Comparison of ENCODE assay signal across 8 mouse cellular contexts in genomic region chr2:69897618-69898575, GRCm38 (mm10). TPM values are rescaled to one million over a fixed set of nuclear protein-coding genes. Genes with fewer than 3 reads are reported as not detected.
A peak's percentile ranks its signal among the peaks of the same experiment; 100 is the strongest.
DNase-seq lines count a peak whose midpoint lies in the region; ATAC-seq and TF ChIP-seq lines count a peak whose summit lies in the region.

No protein-coding gene starts in this region.

- TF ChIP-seq EP300 in heart, postnatal 0 days (IDR thresholded peaks at IDR 0.05; ENCODE audit: low read depth), result no peak

- no peaks in the 10 kb centered on the region for H3K27me3 ChIP-seq in E14TG2a.4 (ENCODE audit: insufficient read depth, low read length)
- no peaks in the 10 kb centered on the region for H3K27me3 ChIP-seq in forebrain, embryonic 12.5 days
- no peaks in the 10 kb centered on the region for H3K27me3 ChIP-seq in heart, postnatal 0 days (ENCODE audit: control insufficient read depth, insufficient read depth, low read length)
- no peaks in the 10 kb centered on the region for H3K27me3 ChIP-seq in liver, embryonic 15.5 days
- H3K27me3 ChIP-seq in neural tube, embryonic 11.5 days (ENCODE audit: control insufficient read depth, insufficient read depth, low read length), result no peaks in the 10 kb centered on the region
- H3K27me3 ChIP-seq in stomach, embryonic 16.5 days (ENCODE audit: control insufficient read depth, insufficient read depth, low read length), result no peaks in the 10 kb centered on the region

- 1% methylated on average over 53 of the region's 55 CpGs for WGBS in forebrain, embryonic 12.5 days
- WGBS in heart, postnatal 0 days, result under 1% methylated on average over 50 of the region's 55 CpGs
- WGBS in liver, embryonic 15.5 days (ENCODE audit: insufficient replicate concordance), result under 1% methylated on average over 55 of the region's 55 CpGs
- WGBS in neural tube, embryonic 11.5 days, result 2% methylated on average over 55 of the region's 55 CpGs
- under 1% methylated on average over 55 of the region's 55 CpGs for WGBS in stomach, embryonic 16.5 days

- no peaks in the 10 kb centered on the region for H3K9me3 ChIP-seq in E14TG2a.4 (ENCODE audit: low read length)
- H3K9me3 ChIP-seq in forebrain, embryonic 12.5 days, result no peaks in the 10 kb centered on the region
- H3K9me3 ChIP-seq in heart, postnatal 0 days (replicated peaks; ENCODE audit: control insufficient read depth, low read length), result no peaks in the 10 kb centered on the region
- H3K9me3 ChIP-seq in liver, embryonic 15.5 days (replicated peaks), result no peaks in the 10 kb centered on the region
- no peaks in the 10 kb centered on the region for H3K9me3 ChIP-seq in neural tube, embryonic 11.5 days (ENCODE audit: control insufficient read depth, low read length)
- H3K9me3 ChIP-seq in stomach, embryonic 16.5 days (replicated peaks; ENCODE audit: control insufficient read depth, low read length), result no peaks in the 10 kb centered on the region

- peak; percentile 51 for ATAC-seq in forebrain, embryonic 12.5 days (ENCODE audit: low FRiP score)
- peak; percentile 63 for ATAC-seq in heart, postnatal 0 days (ENCODE audit: insufficient read depth, low read depth)
- ATAC-seq in liver, embryonic 15.5 days (ENCODE audit: insufficient read depth), result peak; percentile 68
- peak; percentile 73 for ATAC-seq in neural tube, embryonic 11.5 days (ENCODE audit: insufficient read depth, low FRiP score, low TSS enrichment)
- peak; percentile 65; the same call in 1 of the 2 replicates for ATAC-seq in stomach, embryonic 16.5 days (ENCODE audit: insufficient read depth, low FRiP score)

- H3K4me3 ChIP-seq in E14TG2a.4 (replicated peaks; ENCODE audit: low read length), result peak overlapping the region; percentile 92
- peak overlapping the region; percentile 99 for H3K4me3 ChIP-seq in forebrain, embryonic 12.5 days (replicated peaks)
- peak overlapping the region; percentile 95 for H3K4me3 ChIP-seq in heart, postnatal 0 days (ENCODE audit: low read depth, low read length)
- H3K4me3 ChIP-seq in liver, embryonic 15.5 days (replicated peaks), result peak overlapping the region; percentile 81
- peak overlapping the region; percentile 99 for H3K4me3 ChIP-seq in neural tube, embryonic 11.5 days (ENCODE audit: low read depth, low read length)
- H3K4me3 ChIP-seq in stomach, embryonic 16.5 days (replicated peaks; ENCODE audit: low read length), result peak overlapping the region; percentile 97

- H3K9ac ChIP-seq in forebrain, embryonic 12.5 days, result peak overlapping the region; percentile 96
- peak overlapping the region; percentile 99 for H3K9ac ChIP-seq in heart, postnatal 0 days (replicated peaks; ENCODE audit: low read depth, low read length)
- peak overlapping the region; percentile 93 for H3K9ac ChIP-seq in liver, embryonic 15.5 days
- H3K9ac ChIP-seq in neural tube, embryonic 11.5 days (ENCODE audit: low read length), result peak overlapping the region; percentile 98
- peak overlapping the region; percentile 99 for H3K9ac ChIP-seq in stomach, embryonic 16.5 days (ENCODE audit: low read length)

- H3K27ac ChIP-seq in forebrain, embryonic 12.5 days, result peak overlapping the region; percentile 93
- peak overlapping the region; percentile 96 for H3K27ac ChIP-seq in heart, postnatal 0 days (ENCODE audit: low read depth)
- H3K27ac ChIP-seq in liver, embryonic 15.5 days (replicated peaks), result peak overlapping the region; percentile 91
- H3K27ac ChIP-seq in neural tube, embryonic 11.5 days (ENCODE audit: low read depth, low read length), result peak overlapping the region; percentile 92
- H3K27ac ChIP-seq in stomach, embryonic 16.5 days (ENCODE audit: low read length), result peak overlapping the region; percentile 90

- DNase-seq in c-Kit-positive CD71-positive TER-119-negative erythroid progenitor cells, embryonic 14.5 days (ENCODE audit: low read depth), result peak; percentile 76
- peak; percentile 87 for DNase-seq in heart, postnatal 0 days (ENCODE audit: low spot score)
- DNase-seq in kidney, postnatal 36 days, result peak; percentile 66 to 73
- peak; percentile 60 for DNase-seq in neural tube, embryonic 11.5 days (ENCODE audit: low spot score)

- H3K4me2 ChIP-seq in forebrain, embryonic 12.5 days, result peak overlapping the region; percentile 98
- H3K4me2 ChIP-seq in heart, postnatal 0 days (ENCODE audit: low read depth, low read length), result peak overlapping the region; percentile 91
- H3K4me2 ChIP-seq in liver, embryonic 15.5 days, result peak overlapping the region; percentile 95
- peak overlapping the region; percentile 97 for H3K4me2 ChIP-seq in neural tube, embryonic 11.5 days (ENCODE audit: low read depth)
- peak overlapping the region; percentile 83 for H3K4me2 ChIP-seq in stomach, embryonic 16.5 days (ENCODE audit: low read depth, low read length)

- peaks cover 20% of the 10 kb centered on the region for H3K36me3 ChIP-seq in E14TG2a.4 (ENCODE audit: insufficient read depth, low read length)
- H3K36me3 ChIP-seq in forebrain, embryonic 12.5 days (replicated peaks), result peaks cover 3% of the 10 kb centered on the region; the same call in 1 of the 2 replicates
- H3K36me3 ChIP-seq in heart, postnatal 0 days (replicated peaks; ENCODE audit: control insufficient read depth, insufficient read depth, low read length), result 0 out of 2 replicates have a peak, but pooled peaks cover 6% of the 10 kb centered on the region
- no peaks in the 10 kb centered on the region; the same call in 1 of the 2 replicates for H3K36me3 ChIP-seq in liver, embryonic 15.5 days (replicated peaks)
- H3K36me3 ChIP-seq in neural tube, embryonic 11.5 days (ENCODE audit: control insufficient read depth, insufficient read depth, low read length), result no peaks in the 10 kb centered on the region
- no peaks in the 10 kb centered on the region for H3K36me3 ChIP-seq in stomach, embryonic 16.5 days (ENCODE audit: control insufficient read depth, insufficient read depth, low read length)

- H3K4me1 ChIP-seq in E14TG2a.4 (replicated peaks; ENCODE audit: low read depth, low read length), result peaks cover 55% of the 10 kb centered on the region
- H3K4me1 ChIP-seq in forebrain, embryonic 12.5 days, result peaks cover 18% of the 10 kb centered on the region
- H3K4me1 ChIP-seq in heart, postnatal 0 days (ENCODE audit: control insufficient read depth, insufficient read depth), result 0 out of 2 replicates have a peak, but pooled peaks cover 6% of the 10 kb centered on the region
- peaks cover 36% of the 10 kb centered on the region for H3K4me1 ChIP-seq in liver, embryonic 15.5 days (replicated peaks)
- H3K4me1 ChIP-seq in neural tube, embryonic 11.5 days (ENCODE audit: control insufficient read depth, insufficient read depth, low read length), result peaks cover 5% of the 10 kb centered on the region; the same call in 1 of the 2 replicates
- peaks cover 12% of the 10 kb centered on the region for H3K4me1 ChIP-seq in stomach, embryonic 16.5 days (ENCODE audit: control insufficient read depth, insufficient read depth, low read length)

- TF ChIP-seq CTCF in E14TG2a.4 (conservative IDR thresholded peaks at IDR 0.05; ENCODE audit: low read length), result no peak
- no peak for TF ChIP-seq CTCF in heart, postnatal 0 days (IDR thresholded peaks at IDR 0.05; ENCODE audit: low read depth)

RNA-seq across cellular contexts. Expression of gene Ubr3, which starts 0.9 kb away (rescaled TPM):
- 18.9 and 22.2 TPM in 2 replicates for polyA plus RNA-seq in forebrain, embryonic 12.5 days (2016; fragmentation: Nextera tagmentation; extraction: Ambion mirVana)
- 42.6 and 55.0 TPM in 2 replicates for total RNA-seq in heart, postnatal 0 days (2014; rRNA removed; ENCODE audit: low replicate concordance)
- polyA plus RNA-seq in heart, postnatal 0 days (2015; fragmentation: Nextera tagmentation; extraction: Ambion mirVana), result 9.6 and 12.9 TPM in 2 replicates
- 5.5 and 5.6 TPM in 2 replicates for polyA plus RNA-seq in liver, embryonic 15.5 days (2015; fragmentation: Nextera tagmentation; extraction: Ambion mirVana)
- polyA plus RNA-seq in neural tube, embryonic 11.5 days (2014; fragmentation: Nextera tagmentation; extraction: Ambion mirVana), result 16.6 and 19.4 TPM in 2 replicates
- polyA plus RNA-seq in stomach, embryonic 16.5 days (2015; fragmentation: Nextera tagmentation; extraction: Ambion mirVana), result 11.8 and 12.7 TPM in 2 replicates

RNA-seq across cellular contexts. Expression of gene Mettl5, which starts 12.5 kb away (rescaled TPM):
- 38.3 and 38.5 TPM in 2 replicates for polyA plus RNA-seq in forebrain, embryonic 12.5 days (2016; fragmentation: Nextera tagmentation; extraction: Ambion mirVana)
- 7.0 and 13.1 TPM in 2 replicates for total RNA-seq in heart, postnatal 0 days (2014; rRNA removed; ENCODE audit: low replicate concordance)
- 43.3 and 45.7 TPM in 2 replicates for polyA plus RNA-seq in heart, postnatal 0 days (2015; fragmentation: Nextera tagmentation; extraction: Ambion mirVana)
- polyA plus RNA-seq in liver, embryonic 15.5 days (2015; fragmentation: Nextera tagmentation; extraction: Ambion mirVana), result 24.1 and 29.1 TPM in 2 replicates
- polyA plus RNA-seq in neural tube, embryonic 11.5 days (2014; fragmentation: Nextera tagmentation; extraction: Ambion mirVana), result 32.9 and 36.2 TPM in 2 replicates
- 36.8 and 36.9 TPM in 2 replicates for polyA plus RNA-seq in stomach, embryonic 16.5 days (2015; fragmentation: Nextera tagmentation; extraction: Ambion mirVana)

RNA-seq across cellular contexts. Expression of gene Ssb, which starts 36.5 kb away (rescaled TPM):
- polyA plus RNA-seq in forebrain, embryonic 12.5 days (2016; fragmentation: Nextera tagmentation; extraction: Ambion mirVana), result 448 and 466 TPM in 2 replicates
- 31.0 and 31.9 TPM in 2 replicates for total RNA-seq in heart, postnatal 0 days (2014; rRNA removed; ENCODE audit: low replicate concordance)
- polyA plus RNA-seq in heart, postnatal 0 days (2015; fragmentation: Nextera tagmentation; extraction: Ambion mirVana), result 157 and 172 TPM in 2 replicates
- 108 and 133 TPM in 2 replicates for polyA plus RNA-seq in liver, embryonic 15.5 days (2015; fragmentation: Nextera tagmentation; extraction: Ambion mirVana)
- 378 and 404 TPM in 2 replicates for polyA plus RNA-seq in neural tube, embryonic 11.5 days (2014; fragmentation: Nextera tagmentation; extraction: Ambion mirVana)
- polyA plus RNA-seq in stomach, embryonic 16.5 days (2015; fragmentation: Nextera tagmentation; extraction: Ambion mirVana), result 244 and 263 TPM in 2 replicates

Comparison
In these comparisons a context has a peak if more than half of its experiments do, and no peak if none do; other contexts are left out.
1. Peak in every context shown above with its lines: DNase-seq, ATAC-seq, H3K4me3 ChIP-seq and H3K27ac ChIP-seq.